Mouse (Mus musculus) lung, adult 2 months (tissue): ENCODE data around the gene Tcf7l2. TPM values are rescaled to one million over a fixed set of nuclear protein-coding genes. Genes with fewer than 3 reads are reported as not detected.

ENCODE experiments used
- DNase-seq: peaks from one replicate; pipeline ENCODE4 v3.0.0; 2022
- H3K4me1 ChIP-seq: fragments of 200-500 bp; 2 replicates; pipeline ENCODE4 v1.6.1; 2011; ENCODE audit warnings: low read length; ENCODE audit not compliant: control insufficient read depth, insufficient read depth
- H3K4me3 ChIP-seq: fragments of 200-500 bp; replicated peaks from 2 replicates; pipeline ENCODE3; 2011; ENCODE audit warnings: low read depth, mild to moderate bottlenecking, control low read depth, low read length; ENCODE audit errors: extremely low read depth
- CTCF ChIP-seq: fragments of 200-500 bp; IDR thresholded peaks from 2 replicates; pipeline ENCODE4 v1.5.1; 2011; ENCODE audit warnings: mild to moderate bottlenecking, low read length, control low read depth; ENCODE audit not compliant: insufficient read depth
- POLR2A ChIP-seq: fragments of 200-500 bp; IDR thresholded peaks from 2 replicates; pipeline ENCODE4 v1.6.1; 2011; ENCODE audit warnings: low read depth, mild to moderate bottlenecking, control low read depth, low read length, borderline replicate concordance; ENCODE audit errors: extremely low read depth
- WGBS: fragments of 180-500 bp; shearing (Covaris S2); methylation state at CpG from one replicate; pipeline ENCODE4 v1.1.7; 2018; 5-methylcytosine and 5-hydroxymethylcytosine counted together
- polyA plus RNA-seq: library from polyadenylated mRNA; depleted of rRNA; stranded (reverse); fragments of >200 nt; gene quantifications from 2 replicates; pipeline ENCODE4 v1.2.3, GENCODE M21; 2012

Tcf7l2 gene
- polyA plus RNA-seq, 1 experiment = 18.5 TPM

GRCm38 (mm10) chr19:55794194-55794945, 52.8 kb downstream of the Tcf7l2 start:
- TF ChIP-seq POLR2A (no peak), CTCF (no peak)
- no peak for DNase-seq
- 73% methylated on average over 8 of the region's 8 CpGs for WGBS
- no peak overlapping the region for H3K4me3 ChIP-seq
- H3K4me1 ChIP-seq = peaks cover 16% of the 10 kb centered on the region

- Histone ChIP-seq H3K4me1 (peaks cover 16% of the 10 kb centered on the region), H3K4me3 (no peak overlapping the region)
- TF ChIP-seq CTCF (no peak), POLR2A (no peak)
- DNase-seq = no peak
- 96% methylated on average over 5 of the region's 5 CpGs for WGBS
These were observed 53.3 kb downstream of the Tcf7l2 start for GRCm38 (mm10) chr19:55794946-55795340.

DNA sequence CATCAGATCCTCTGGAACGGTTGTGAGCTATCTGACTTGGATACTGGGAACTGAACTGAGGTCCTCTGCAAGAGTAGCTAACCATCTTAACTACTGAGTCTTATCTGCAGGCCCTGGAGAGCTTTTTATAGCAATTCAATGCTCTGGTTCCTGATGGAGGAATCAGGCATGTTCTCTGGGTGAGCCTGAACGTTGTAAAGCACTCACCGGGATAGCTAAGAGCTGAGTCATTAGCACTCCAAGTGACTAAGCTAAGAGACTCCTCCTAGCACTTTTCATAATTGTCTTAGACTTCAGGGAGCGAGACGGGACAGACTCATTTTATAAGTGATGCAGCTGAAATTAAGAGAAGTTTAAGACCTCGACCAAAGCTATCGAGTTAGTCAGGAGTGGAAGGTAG, 53.7 kb downstream of the Tcf7l2 start:
- no peak overlapping the region for H3K4me3 ChIP-seq
- no peak for DNase-seq
- WGBS = 75% methylated on average over 7 of the region's 7 CpGs
- no peak for TF ChIP-seq POLR2A
- H3K4me1 ChIP-seq = peaks cover 16% of the 10 kb centered on the region

DNA sequence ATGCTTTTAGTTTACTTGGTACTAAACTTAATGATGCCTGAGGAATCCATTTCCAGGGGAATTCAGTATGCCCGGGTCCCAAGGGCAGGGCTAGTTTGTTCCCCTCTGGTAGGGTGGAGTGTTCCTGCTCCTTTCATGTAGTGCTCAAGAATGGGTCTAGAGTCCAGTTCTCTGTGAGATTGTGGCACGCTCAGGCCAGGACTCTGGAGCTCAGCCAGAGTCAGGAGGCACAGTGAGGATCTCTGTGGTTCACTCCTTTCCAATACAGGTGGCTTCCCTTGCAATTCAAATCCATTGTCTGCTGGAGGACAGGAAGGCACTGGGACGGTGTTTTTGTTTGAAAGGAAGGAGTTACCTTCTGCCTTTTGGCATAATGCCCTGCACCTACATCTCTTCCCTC, 56.2 kb downstream of the Tcf7l2 start:
- no peak overlapping the region for H3K4me3 ChIP-seq
- no peak for DNase-seq
- WGBS = 53% methylated on average over 3 of the region's 3 CpGs
- no peak for TF ChIP-seq POLR2A
- TF ChIP-seq CTCF = no peak
- peaks cover 5% of the 10 kb centered on the region for H3K4me1 ChIP-seq

DNA sequence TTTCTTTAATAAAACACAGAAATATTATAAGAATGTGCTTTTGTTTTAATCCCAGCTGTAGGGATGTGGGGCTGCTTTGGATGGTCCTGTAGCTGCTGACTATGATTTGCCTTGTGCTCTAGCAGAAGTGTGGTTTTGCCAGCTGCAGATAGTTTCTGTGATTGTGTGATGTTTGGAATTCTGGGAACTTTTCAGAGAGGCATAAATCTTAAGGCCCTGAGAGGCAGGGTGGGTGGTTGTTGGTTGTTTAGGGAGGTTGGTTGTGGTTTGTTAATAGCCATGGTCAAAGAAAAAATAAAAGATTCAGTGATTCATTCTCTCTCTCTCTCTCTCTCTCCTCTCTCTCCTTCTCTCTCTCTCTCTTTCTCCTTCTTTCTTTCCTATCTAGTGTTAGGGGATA, 57.8 kb downstream of the Tcf7l2 start:
- Histone ChIP-seq H3K4me1 (no peaks in the 10 kb centered on the region; the same call in 1 of the 2 replicates), H3K4me3 (no peak overlapping the region)
- DNase-seq = no peak
- TF ChIP-seq CTCF (no peak), POLR2A (no peak)

- DNase-seq = no peak
- Histone ChIP-seq H3K4me1 (no peaks in the 10 kb centered on the region), H3K4me3 (no peak overlapping the region)
- WGBS = 80% methylated on average over 4 of the region's 4 CpGs
- TF ChIP-seq POLR2A (no peak), CTCF (no peak)
These were observed 58.4 kb downstream of the Tcf7l2 start for GRCm38 (mm10) chr19:55800059-55800458.

DNA sequence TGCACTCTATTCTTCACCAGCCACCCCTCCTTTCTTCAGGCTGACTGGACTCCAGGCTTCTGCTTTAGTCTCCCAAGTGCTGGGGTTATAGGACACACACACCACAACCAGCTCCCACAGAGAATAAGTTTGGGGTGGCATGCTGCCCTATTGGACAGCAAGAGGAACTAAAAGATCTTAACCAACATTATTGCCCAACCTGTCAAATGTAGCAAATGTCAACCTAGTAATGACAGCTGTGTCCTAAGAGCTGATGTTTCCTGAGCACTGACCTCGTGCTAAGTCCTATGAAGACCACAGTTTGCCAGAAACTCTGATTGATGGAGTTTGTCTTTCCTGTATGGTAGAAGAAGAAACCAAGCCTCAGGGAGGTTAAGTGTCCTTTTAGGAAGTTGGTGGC, 61.5 kb downstream of the Tcf7l2 start:
- 63% methylated on average over 1 of the region's 1 CpGs for WGBS
- no peak for DNase-seq
- H3K4me1 ChIP-seq = peaks cover 11% of the 10 kb centered on the region
- H3K4me3 ChIP-seq = no peak overlapping the region
- TF ChIP-seq POLR2A (no peak), CTCF (no peak)

DNA sequence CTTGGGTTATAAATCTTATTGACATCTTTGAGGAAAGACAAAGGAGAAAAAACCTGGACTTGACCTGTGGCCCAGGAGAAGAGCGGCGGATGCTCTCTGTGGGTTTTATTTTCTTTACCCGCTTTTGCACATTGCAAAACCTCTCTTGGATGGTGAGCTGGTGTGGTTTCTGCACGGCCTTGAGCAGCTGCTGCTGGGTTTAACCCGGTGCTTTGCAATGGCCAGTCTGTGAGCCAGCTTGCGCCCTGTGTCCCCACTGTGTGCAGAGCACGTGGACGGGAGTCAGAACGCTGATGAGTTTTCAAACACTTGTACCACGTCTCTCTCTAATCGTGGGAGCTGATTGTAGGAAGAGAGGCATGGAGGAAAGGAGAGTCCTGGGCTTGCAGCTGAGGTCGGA, 62.2 kb downstream of the Tcf7l2 start:
- TF ChIP-seq CTCF (no peak), POLR2A (no peak)
- peaks cover 11% of the 10 kb centered on the region for H3K4me1 ChIP-seq
- DNase-seq = no peak
- no peak overlapping the region for H3K4me3 ChIP-seq
- 89% methylated on average over 12 of the region's 12 CpGs for WGBS

DNA sequence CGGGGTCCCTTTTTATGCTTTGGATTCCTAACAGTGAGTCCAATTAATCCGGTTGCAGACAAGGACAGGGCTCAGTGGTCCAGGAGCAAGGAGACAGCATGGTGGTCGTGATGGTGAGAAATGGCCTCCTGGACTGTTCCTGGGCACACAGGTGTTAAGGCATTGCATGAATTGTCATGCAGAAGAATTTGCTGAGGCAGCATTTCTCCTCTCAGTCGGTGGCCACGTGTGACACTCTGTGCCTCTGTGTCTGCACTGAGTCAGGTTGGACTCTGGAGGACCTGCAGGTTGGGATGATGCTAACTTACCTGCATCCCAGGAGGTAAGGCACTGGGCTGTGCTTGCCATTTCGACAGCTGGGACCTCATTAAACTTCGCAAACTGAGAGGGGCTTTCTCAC, 63.2 kb downstream of the Tcf7l2 start:
- no peak for DNase-seq
- no peak overlapping the region for H3K4me3 ChIP-seq
- TF ChIP-seq POLR2A (no peak), CTCF (no peak)
- WGBS = 91% methylated on average over 7 of the region's 7 CpGs
- peaks cover 11% of the 10 kb centered on the region for H3K4me1 ChIP-seq

DNA sequence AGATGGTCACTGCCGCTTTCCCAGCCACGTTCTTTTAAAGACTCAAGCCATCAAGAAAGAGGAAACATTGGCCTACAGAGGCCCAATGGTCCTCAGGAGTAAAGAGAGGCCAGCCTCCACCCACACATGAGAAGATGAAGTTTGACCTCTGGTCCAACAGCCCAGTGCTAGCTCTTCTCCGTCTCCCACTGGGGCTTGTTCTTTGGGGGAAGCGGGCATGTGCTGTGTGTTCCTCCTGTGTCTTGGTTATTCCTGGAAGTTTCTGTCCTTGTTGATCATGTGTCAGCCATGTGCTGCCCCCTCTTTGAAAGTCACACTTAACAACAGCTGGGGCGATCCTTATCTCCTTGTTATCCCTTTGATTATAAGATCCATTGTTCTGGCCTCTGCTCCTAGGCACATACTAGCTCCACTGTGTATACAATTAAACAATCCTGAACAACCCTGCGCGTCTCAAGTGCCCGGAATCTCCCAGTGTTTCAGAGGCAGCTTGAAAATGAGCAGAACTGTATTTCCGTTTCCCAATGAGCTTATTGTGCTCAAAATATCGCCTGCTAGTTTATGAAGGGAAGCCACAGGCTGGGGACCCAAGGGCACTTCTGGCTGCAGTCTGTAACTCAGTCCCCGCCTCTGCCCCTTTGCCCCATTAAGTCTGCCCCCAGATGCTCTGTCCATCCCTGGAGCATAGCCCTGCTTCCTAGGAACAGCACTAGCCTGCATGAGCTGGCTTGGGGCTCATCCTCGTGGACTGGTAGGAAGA, 65.0 kb downstream of the Tcf7l2 start:
- WGBS = 33% methylated on average over 12 of the region's 12 CpGs
- H3K4me1 ChIP-seq = peaks cover 11% of the 10 kb centered on the region
- TF ChIP-seq CTCF (no peak), POLR2A (no peak)
- no peak overlapping the region for H3K4me3 ChIP-seq
- DNase-seq = no peak

- Histone ChIP-seq H3K4me1 (peaks cover 11% of the 10 kb centered on the region), H3K4me3 (no peak overlapping the region)
- 35% methylated on average over 20 of the region's 20 CpGs for WGBS
- DNase-seq = no peak
- TF ChIP-seq POLR2A (no peak), CTCF (no peak)
These were observed 65.8 kb downstream of the Tcf7l2 start for GRCm38 (mm10) chr19:55807194-55808053.
